Mouse (Mus musculus): Measurements from ENCODE around the gene Klk13. TPM values are rescaled to one million over a fixed set of nuclear protein-coding genes. Genes with fewer than 3 reads are reported as not detected.
"Not testable (repeated sequence)": the region's sequence is repeated elsewhere in the genome, so short reads cannot be mapped to it uniquely, and the experiment has no call there.

The Klk13 gene
- not detected in 2 replicates for polyA plus RNA-seq (2012; ENCODE audit: insufficient read depth, insufficient read length, missing spikeins)

DNA sequence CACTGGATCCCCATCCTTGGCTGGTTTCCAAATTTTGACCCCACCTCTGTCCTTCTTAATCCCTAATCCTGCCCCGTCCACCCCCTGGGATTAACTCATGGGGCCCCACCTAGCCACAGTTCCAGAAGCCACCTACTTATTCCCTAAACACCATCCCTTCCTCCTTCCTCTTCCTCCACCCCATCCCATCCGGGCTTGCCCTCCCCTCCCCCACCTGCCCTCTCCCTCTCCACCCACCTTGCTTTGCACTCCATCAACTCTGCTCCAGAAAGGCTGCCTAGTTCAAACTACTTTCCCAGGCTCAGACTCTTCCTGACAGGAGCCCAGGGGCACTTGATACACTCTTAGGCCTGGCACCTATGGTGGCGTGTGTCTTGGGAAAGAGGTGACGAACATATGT lies at the start of gene Klk13:
Gene Klk13 (plus strand): TSS at position 301 of the 400 bp plus-strand sequence.
- Histone ChIP-seq H3K27ac (ENCODE audit: insufficient read depth, low read depth, low read length) (no peak within 1 kb of the TSS), H3K4me1 (ENCODE audit: control insufficient read depth, insufficient read depth, low read length) (no peaks in the 10 kb centered on the region), H3K4me3 (ENCODE audit: insufficient read depth, low read length) (no peak within 1 kb of the TSS)
- TF ChIP-seq CTCF (IDR thresholded peaks at IDR 0.05; ENCODE audit: low read depth, low read length) (no peak), POLR2A (IDR thresholded peaks at IDR 0.05; ENCODE audit: borderline replicate concordance, low read depth, low read length) (no peak)

DNA sequence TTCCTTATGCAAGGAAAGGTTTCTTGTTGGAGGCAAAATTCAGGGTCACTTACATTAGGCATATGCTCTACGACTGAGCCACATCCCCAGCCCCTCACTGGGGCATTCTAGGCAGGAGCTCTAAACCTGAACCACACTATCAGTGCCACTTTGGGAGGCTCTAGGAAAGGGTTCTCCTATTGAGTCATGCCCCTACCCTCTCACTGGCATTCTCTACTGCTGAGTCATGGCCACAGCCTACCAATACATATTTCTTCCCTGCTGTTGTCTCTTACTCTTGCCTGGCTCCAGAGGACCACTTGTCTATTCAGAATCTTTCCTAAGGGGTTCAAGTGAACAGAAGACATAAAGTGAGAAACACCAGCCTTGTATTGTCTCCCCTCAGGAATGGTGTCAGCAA lies 49.6 kb upstream of the Klk13 start:
- H3K4me1 ChIP-seq (ENCODE audit: control insufficient read depth, insufficient read depth, low read length) = peaks cover 54% of the 10 kb centered on the region
- 0 out of 2 replicates have a peak overlapping the region, but pooled peaks have one; percentile 15 for H3K27ac ChIP-seq (ENCODE audit: insufficient read depth, low read depth, low read length)
- TF ChIP-seq CTCF (IDR thresholded peaks at IDR 0.05; ENCODE audit: low read depth, low read length) (no peak), POLR2A (IDR thresholded peaks at IDR 0.05; ENCODE audit: borderline replicate concordance, low read depth, low read length) (no peak)
- no peak overlapping the region for H3K4me3 ChIP-seq (ENCODE audit: insufficient read depth, low read length)

DNA sequence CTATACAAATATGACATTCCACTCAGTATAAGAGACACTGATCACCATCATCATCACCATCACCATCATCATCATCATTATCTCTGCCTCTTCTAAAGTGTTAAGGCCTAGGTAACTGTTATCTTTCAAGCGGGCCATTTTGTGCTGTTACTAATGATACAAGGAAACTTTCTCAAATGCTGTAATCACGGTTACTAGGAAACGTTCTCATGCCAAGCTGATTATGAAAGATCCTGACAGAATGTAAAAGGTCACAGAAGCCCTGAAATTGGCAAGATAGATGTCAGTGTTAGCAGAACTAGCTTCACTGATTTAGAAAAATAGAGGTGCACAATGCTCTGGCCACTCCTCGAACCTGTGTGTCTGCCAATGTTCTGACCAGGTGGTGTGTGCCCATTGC lies 45.1 kb upstream of the Klk13 start:
- not testable (repeated sequence) for H3K4me3 ChIP-seq (ENCODE audit: insufficient read depth, low read length); H3K27ac ChIP-seq (ENCODE audit: insufficient read depth, low read depth, low read length)
- peaks cover 61% of the 10 kb centered on the region for H3K4me1 ChIP-seq (ENCODE audit: control insufficient read depth, insufficient read depth, low read length)

DNA sequence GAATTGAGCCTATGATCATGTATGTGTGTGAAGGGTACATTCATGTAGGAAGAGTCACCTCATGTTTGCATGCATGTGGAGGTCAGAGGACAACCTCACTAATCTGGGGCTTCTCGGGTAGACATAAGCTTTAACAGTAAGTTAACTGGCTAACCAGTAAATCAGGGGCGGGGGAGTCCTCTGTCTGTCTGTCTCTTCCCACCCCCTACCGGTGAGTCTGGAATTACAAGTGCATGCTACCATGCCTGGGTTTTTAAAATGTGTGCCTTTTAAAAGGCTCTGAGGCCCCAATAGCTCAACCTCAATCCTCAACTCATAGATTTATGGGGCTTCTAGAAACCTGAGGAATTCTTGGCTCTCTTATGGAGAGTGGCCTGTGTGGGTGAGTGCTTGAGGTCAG lies 43.8 kb upstream of the Klk13 start:
- TF ChIP-seq CTCF (IDR thresholded peaks at IDR 0.05; ENCODE audit: low read depth, low read length) = no peak
- TF ChIP-seq POLR2A (IDR thresholded peaks at IDR 0.05; ENCODE audit: borderline replicate concordance, low read depth, low read length) = no peak
- Histone ChIP-seq H3K4me3 (ENCODE audit: insufficient read depth, low read length) (no peak overlapping the region), H3K27ac (ENCODE audit: insufficient read depth, low read depth, low read length) (no peak overlapping the region), H3K4me1 (ENCODE audit: control insufficient read depth, insufficient read depth, low read length) (peaks cover 58% of the 10 kb centered on the region)

DNA sequence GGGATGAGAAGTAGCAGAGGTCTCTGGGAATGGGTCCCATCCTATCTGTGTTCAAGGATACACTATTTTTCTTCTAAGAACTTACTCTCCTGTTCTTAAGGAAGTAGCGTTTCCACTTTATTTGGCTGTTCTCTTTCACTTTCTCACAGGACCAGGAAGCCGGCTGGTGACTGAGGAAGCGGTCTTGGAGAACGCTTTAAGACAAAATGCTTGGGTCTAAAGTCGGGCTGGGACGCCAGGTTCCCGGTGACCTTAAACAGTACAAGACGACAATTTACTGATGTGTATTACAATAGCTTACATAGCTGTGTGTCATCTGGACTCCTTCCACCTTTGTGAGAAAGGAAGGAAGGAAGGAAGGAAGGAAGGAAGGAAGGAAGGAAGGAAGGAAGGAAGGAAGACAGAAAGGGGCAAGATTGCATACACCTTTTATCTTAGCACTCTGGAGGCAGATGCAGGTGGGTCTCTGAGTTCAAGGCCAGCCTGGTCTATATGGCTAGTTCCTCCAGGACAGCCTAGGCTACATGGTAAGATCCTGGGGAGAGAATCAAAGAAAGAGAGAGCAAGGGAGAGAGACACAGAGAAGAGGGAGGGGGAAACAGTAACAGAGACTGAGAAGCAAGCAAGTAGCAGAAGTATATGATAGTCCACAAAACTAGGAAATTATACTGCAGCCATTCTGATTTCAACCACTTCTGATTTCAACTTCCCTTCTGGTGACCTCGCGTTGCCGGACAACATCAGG lies 41.1 kb upstream of the Klk13 start:
- Histone ChIP-seq H3K27ac (ENCODE audit: insufficient read depth, low read depth, low read length) (peak overlapping the region; percentile 73), H3K4me1 (ENCODE audit: control insufficient read depth, insufficient read depth, low read length) (peaks cover 48% of the 10 kb centered on the region), H3K4me3 (ENCODE audit: insufficient read depth, low read length) (peak overlapping the region; percentile 32)
- TF ChIP-seq POLR2A (IDR thresholded peaks at IDR 0.05; ENCODE audit: borderline replicate concordance, low read depth, low read length) (no peak), CTCF (IDR thresholded peaks at IDR 0.05; ENCODE audit: low read depth, low read length) (no peak)

DNA sequence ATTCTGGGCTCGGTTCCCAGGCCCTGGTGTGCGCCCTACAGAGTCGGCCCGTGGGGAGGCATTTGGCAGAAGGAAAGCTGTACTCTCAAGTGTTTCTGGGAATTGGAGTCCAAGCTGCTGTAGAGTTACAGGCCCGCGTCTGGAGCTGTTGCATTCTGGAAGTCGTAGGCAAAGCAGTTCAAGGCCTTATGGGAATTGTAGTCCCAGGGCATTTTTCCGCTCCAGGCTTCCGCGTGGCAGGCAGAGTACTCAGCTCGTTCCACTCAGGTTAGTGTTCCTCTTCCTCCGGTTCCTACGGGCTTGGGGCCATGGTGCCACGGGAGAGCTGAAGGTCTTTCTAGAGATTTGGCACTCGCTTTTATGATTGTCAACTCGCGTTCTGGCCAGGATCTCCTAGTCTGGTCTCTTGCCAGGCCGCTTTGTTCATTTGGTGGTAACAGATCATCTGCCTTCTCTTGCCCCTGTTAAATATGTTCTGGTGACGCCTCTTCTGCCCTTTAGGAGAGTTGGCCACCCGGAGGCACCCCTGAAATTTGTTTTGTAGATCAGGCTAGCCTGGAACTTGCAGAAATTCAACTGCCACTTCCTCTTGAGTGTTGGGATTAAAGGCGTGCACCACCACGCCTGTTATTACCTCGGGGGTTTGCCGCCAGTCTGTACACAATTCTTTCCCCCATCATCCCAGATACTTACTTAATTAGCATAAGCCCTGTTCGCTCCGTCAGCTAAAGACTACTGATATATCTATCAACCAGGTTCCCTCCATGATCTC lies 40.4 kb upstream of the Klk13 start, which contains the start of gene Ctu1:
Gene Ctu1 (plus strand): TSS at position 208 of the 772 bp plus-strand sequence.
- Histone ChIP-seq H3K27ac (ENCODE audit: insufficient read depth, low read depth, low read length) (peak within 1 kb of the TSS; percentile 73), H3K4me3 (ENCODE audit: insufficient read depth, low read length) (peak within 1 kb of the TSS; percentile 73), H3K4me1 (ENCODE audit: control insufficient read depth, insufficient read depth, low read length) (peaks cover 42% of the 10 kb centered on the region)
- TF ChIP-seq CTCF (IDR thresholded peaks at IDR 0.05; ENCODE audit: low read depth, low read length) (no peak), POLR2A (IDR thresholded peaks at IDR 0.05; ENCODE audit: borderline replicate concordance, low read depth, low read length) (no peak)

DNA sequence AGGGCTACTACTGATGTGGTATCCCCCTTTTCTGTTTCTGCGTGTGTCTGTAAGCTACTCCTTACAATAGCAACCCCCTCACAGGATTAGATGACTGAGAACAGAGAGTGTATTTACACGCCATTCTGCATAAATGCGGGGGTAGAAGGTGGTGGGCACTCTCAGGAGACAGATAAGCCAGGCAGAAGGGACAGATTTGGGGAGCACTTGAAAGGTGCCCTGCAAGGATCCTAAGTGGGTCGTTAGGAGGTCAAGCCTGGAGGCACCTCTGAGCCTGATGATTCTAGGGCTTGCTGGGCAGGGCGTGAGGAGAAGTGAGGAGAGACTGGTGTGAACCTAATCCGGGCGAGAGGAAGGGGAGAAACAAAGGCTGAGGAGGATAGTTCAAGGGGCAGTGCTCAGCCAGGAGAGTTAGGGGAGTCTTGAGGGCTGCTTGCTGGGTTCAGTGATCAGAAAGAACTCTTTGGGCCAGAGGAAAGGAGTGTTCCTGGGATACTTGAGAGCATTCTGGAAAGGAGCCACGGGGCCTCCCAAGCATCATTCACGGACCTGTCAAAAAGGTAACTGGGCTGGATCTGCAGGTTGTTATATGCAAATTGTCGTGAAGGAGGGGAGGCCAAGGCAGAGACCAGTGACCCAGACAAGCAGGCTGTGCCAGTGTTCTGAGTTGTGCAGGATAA lies 39.6 kb upstream of the Klk13 start:
- TF ChIP-seq CTCF (IDR thresholded peaks at IDR 0.05; ENCODE audit: low read depth, low read length) (no peak), POLR2A (IDR thresholded peaks at IDR 0.05; ENCODE audit: borderline replicate concordance, low read depth, low read length) (no peak)

DNA sequence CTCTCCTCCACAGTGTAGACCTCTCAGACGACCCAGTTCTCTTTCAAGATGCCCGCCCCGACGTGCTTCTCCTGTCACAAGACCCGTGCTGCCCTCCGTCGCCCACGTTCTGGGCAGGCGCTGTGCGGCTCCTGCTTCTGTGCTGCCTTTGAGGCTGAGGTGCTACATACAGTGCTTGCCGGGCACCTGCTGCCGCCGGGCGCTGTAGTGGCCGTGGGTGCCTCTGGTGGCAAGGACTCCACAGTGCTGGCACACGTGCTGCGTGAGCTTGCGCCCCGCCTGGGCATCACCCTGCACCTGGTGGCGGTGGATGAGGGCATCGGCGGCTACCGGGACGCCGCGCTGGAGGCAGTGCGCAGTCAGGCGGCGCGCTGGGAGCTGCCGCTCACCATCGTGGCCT lies 37.3 kb upstream of the Klk13 start:
- H3K27ac ChIP-seq (ENCODE audit: insufficient read depth, low read depth, low read length) = no peak overlapping the region
- H3K4me3 ChIP-seq (ENCODE audit: insufficient read depth, low read length) = no peak overlapping the region
- TF ChIP-seq POLR2A (IDR thresholded peaks at IDR 0.05; ENCODE audit: borderline replicate concordance, low read depth, low read length) (no peak), CTCF (IDR thresholded peaks at IDR 0.05; ENCODE audit: low read depth, low read length) (no peak)
- H3K4me1 ChIP-seq (ENCODE audit: control insufficient read depth, insufficient read depth, low read length) = peaks cover 18% of the 10 kb centered on the region

More for the DNA sequence above, 39.6 kb upstream of the Klk13 start:
- Histone ChIP-seq H3K27ac (ENCODE audit: insufficient read depth, low read depth, low read length) (peak overlapping the region; percentile 71; the same call in 1 of the 2 replicates), H3K4me1 (ENCODE audit: control insufficient read depth, insufficient read depth, low read length) (peaks cover 41% of the 10 kb centered on the region), H3K4me3 (ENCODE audit: insufficient read depth, low read length) (peak overlapping the region; percentile 73)

DNA sequence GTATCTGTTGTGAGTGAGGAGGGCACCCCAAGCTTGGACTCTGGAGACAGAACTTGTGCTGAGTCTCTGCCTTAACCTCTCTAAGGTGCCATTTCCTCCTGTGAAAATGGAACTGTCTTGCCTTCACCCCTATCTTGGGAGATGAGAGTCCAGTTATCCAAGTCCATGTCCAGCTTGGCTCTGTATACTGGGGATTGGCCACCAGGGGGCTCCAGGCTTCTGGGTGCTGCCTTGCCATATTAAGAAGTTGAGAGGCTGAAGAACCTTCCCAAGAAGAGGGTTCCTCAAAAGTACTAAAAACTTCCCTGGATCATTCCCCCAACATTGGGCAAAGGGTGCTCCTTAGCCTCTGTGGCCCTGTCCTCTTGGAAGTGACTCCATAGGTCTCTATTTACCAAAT lies 33.9 kb upstream of the Klk13 start:
- H3K27ac ChIP-seq (ENCODE audit: insufficient read depth, low read depth, low read length) = no peak overlapping the region
- H3K4me1 ChIP-seq (ENCODE audit: control insufficient read depth, insufficient read depth, low read length) = peaks cover under 1% of the 10 kb centered on the region; the same call in 1 of the 2 replicates
- TF ChIP-seq POLR2A (IDR thresholded peaks at IDR 0.05; ENCODE audit: borderline replicate concordance, low read depth, low read length) (no peak), CTCF (IDR thresholded peaks at IDR 0.05; ENCODE audit: low read depth, low read length) (peak; percentile 71)
- no peak overlapping the region for H3K4me3 ChIP-seq (ENCODE audit: insufficient read depth, low read length)
